Mouse (Mus musculus) CD4-positive, CD25-positive, alpha-beta regulatory T cell, adult 2 months (primary cell): ENCODE data around the gene Crtc1.

Experiments
- DNase-seq: peaks from one replicate; pipeline ENCODE4 v3.0.0-alpha.2; 2012; ENCODE audit warnings: low read depth, low spot score

The Crtc1 gene

DNA sequence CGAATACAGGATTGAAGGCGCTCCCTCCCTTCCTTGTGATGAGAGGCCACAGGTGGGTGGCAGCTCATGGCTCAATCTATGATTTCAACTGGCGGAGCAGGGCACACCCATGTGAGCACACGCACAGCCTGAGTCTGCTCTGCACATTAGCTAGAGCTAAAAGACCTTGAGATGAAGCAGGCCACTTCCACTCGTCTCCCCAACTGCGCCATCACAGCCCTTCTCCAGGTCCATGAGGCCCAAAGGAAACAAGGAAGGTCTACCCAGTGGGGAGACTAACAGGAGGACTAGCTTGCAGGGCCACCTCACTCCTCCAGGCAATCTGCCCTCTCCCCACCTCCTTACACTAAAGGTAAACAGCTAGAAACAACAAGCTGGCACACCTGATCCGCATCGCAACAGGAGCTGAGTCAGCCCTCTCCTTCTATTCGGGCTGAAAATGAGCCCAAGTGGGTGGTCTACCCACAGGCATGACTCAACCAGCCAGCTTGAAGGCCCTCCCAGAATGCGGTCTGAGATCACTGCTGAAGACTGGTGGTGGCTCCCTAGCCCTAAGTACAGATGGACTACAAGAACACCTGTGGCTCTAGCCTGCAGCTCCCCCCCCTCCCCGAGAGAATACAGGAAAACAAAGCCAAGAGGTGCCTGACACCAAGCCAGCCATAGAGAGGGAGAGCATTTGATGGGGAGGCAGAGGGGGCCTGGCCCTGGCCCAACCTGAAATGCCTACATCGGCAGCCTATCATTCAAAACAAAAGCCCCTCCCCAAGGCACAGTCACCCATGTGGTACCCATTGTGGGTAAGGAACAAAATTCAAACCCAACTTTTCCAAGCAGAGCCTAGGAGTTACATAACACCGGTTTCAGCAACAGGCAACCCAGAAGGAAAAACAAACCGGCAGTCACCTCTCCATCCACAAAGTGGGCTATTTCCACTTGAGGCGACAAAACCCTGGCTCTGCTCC, 88.1 kb downstream of the Crtc1 start:
- peak; percentile 29 for DNase-seq

DNA sequence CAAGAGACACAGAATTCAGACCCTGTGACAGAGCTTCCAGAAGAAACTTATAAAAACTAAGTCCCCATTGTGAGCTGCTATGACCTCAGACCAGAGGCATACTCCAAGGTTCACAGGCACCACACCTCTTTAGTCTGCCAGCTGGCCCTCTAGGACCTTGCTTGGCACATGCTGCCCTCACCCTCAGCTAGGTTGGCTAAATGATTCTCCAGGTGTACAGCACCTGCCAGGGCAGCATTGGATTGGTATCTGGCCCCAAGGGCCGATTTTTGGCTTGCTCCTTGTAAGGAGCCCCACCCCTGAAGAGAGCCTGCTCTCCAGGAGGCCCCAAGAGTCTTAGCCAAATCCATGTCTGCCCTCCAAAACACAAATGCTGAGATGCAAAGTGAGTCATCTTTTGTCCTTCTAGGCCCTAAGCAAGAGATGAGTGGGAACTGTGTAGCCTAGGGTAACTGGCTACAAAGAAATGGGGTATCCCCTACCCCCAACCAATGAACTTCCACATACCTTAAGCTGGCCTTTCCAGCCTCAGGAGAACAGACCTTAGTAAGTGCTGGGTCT, 91.4 kb downstream of the Crtc1 start:
- DNase-seq, result no peak

DNA sequence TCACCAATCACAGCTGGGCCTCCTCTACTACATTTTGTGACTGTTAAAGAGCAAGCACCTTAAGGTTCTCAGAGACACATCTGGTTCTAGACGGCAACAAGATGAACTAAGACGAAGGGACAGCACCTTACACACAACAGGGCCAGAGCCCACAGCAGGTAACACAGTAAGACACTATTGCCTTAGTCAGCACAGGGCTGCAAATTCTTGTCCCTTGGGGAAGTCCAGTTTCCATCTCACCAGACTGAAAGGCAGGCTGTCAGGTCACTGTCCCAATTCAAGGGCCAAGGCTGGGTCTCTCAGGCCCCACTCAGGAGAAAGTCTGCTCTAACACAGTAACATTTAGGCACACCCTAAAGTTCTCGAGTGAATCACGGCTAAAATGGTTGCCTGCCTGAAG, 91.9 kb downstream of the Crtc1 start:
- DNase-seq, result no peak

DNA sequence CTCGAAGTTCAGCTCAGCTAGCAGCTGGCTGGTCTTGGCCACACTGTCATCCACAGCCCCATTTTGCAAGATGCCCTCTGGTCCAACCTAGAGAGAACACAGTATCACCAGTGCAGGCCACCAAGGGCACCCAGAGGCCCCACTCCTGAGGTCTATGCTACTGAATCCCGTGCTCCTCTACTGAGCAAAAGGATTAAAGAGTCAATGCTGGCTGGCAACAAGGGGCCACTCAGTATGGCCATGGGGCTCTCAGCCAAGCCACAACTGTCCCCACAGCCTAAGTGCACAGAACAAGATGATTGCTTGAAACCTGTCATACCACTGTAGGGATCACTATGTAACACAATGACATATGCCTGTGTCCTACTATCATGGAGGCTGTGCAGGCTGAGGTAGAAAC, 95.1 kb downstream of the Crtc1 start:
- no peak for DNase-seq

DNA sequence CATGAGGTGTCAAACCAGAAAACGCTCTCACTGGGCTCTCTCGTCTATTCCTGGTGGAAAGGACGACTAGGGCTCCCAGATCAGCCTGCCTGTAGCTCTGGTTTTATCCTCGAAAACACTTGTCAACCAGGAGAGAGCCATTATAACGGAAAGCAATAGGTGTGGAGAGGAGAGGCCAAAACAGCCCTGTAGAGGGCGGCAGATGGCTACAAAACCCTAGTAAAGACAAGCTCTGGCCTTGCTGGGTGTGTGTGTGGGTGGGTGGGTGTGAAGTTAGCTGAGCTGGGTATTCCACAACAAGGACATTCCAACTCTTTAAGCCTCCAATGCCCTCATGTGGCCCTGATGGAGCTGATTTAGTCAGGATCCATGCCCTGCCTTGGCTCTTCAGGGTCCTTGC, 95.7 kb downstream of the Crtc1 start:
- peak; percentile 56 for DNase-seq

DNA sequence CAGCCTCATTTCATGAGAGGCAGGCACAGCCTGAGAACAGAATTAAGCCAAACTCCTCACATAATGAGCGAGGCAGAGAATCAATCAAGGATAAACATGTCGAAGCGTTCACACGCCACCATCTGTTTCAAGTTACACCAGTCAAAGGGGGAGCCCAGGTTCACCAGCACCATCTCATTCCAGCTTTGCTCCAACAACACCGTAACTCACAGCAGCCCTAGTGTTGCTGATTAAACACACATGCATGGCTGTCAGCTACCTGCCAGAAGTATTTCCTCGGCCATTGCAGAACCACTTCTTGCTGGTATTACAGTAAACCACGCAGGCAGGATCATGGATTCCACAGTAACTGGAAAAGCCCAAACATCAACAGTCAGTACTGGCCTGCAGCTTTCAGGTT, 96.3 kb downstream of the Crtc1 start:
- no peak for DNase-seq

DNA sequence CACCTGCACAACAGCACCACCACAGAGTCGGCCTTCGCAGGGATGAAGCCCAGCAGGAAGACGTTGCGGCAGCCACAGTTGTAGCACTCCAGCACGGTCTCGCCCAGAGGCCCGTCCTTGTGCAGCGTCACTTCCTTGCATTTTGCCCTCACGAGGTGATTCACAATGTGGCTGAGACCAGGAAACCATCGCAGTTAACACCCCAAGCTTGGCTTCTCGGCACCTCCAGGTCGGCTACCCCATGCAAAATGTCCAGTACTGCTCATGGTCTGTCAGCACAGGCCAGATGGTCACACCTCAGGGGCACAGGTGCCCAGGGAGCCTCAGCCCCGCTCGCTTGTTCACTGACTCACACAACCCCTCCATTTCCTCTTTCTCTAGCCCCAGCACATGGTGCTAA, 97.4 kb downstream of the Crtc1 start:
- no peak for DNase-seq

DNA sequence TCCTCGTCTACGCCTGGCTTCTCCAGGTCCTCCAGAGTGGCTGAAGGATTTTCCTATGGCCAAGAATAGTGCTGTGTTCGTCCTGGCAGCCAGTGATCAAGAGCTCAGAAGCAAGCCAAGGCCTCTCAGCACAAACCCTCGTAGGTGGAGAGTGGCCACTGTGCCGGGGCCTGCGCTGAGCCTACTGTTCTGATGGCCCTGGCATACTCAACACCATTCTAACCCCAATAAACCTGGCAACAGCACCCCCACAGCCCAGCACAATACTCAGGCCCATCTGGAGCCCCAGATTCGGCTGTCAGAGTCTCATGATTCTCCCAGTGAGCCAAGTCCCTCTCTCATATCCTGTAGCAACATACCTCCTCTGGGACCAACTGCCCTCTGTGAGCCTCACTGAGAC, 98.7 kb downstream of the Crtc1 start:
- no peak for DNase-seq

DNA sequence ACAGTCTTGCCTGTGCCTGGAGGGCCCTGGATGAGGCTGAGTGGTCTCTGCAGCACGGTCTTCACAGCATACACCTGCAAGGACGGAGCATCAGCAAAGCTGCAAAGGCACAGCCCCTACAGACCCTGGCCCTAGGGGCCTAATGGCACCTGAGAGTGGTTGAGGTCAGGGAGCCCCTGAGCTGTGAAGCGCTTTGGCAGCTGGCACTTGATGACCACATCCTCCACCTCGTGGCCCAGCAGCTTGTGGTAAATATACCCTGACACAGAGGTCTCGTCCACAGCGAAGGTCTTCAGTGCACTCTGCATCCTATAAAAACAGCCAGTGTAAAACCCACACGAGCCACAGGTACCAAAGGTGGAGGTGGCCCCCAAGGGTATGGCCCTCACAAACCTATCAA, 100.4 kb downstream of the Crtc1 start:
- no peak for DNase-seq

DNA sequence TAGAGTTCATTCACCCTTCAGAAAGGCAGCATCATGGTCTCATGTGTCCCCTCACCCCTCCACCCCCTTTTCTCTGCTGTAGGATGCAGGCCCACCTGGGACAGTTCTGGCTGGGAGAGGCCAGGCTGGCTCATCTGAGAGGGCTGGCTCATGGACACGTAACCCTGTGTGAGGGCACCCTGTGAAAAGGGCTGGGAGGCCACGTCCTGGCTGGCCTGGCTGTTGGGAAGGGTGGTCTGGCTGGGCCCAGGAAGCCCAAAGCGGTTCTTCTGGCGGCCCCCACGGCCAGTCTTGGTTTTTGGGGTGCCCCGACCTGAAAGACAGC, 106.5 kb downstream of the Crtc1 start:
- DNase-seq, result no peak
